Mouse (Mus musculus): Measurements from ENCODE around the gene Atg9a. TPM values are rescaled to one million over a fixed set of nuclear protein-coding genes. Genes with fewer than 3 reads are reported as not detected.

Gene Atg9a
- 71.9 and 76.6 TPM in 2 replicates for polyA plus RNA-seq (2012; rRNA removed)

GRCm38 (mm10) chr1:75191622-75192402 is at the start of gene Atg9a, which contains the start of gene Ankzf1:
Gene Atg9a, minus strand, starts transcription at chr1:75192196.
Gene Ankzf1, plus strand, starts transcription at chr1:75192151.

DNA sequence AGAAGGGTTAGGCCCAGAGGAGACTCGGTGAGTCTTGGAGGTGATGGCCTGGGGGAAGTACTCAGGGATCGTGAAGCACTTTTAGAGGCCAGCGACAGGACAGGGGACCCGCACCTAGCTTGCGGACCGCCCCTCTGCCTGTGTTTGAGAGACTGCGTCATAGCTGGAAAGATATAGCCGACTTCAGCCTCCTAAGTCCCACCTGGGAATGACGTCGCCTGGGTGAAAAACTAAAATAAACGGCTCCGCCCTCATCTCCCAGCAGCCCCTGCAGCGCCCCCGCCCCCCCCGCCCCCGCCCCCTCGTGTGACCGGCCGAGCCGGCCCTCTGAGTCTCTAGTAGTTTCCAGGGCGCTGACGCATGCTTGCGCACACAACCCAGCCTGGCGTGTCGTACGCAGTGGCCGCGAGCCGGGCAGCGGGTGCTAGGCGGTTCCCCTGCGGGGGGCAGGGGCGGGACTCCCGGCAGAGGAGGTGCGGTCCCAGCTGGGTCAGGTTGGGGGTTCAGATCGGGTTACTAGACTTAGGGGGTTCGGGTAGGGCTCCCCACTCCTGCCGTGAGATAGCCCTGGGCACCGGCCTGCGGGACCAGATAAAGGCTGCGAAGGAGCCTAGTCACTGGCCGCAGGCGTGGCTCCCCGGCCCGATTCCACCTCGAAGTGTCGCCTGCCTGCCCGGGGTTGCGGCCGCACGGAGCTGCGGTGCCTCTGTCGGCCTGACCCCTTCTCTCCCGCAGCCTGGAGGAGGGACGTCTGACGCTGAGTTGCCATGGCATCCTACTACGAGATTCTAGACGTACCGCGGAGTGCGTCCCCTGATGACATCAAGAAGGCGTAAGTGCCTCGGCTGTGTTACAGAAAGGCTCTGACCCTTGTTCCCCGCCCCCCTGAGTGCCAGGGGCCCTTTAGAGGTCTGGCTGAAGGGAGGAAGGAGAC is 44.4 kb upstream of the Atg9a start, which contains the start of gene Dnajb2:
Gene Dnajb2, plus strand, starts transcription at position 290 of the 934 bp plus-strand sequence.

GRCm38 (mm10) chr1:75231664-75232152 is 39.7 kb upstream of the Atg9a start, which contains the start of gene A630095N17Rik:
Gene A630095N17Rik, minus strand, starts transcription at chr1:75232102.

GRCm38 (mm10) chr1:75219531-75219930 is 27.5 kb upstream of the Atg9a start, which contains the start of gene Tuba4a:
Gene Tuba4a, minus strand, starts transcription at chr1:75219865.

DNA sequence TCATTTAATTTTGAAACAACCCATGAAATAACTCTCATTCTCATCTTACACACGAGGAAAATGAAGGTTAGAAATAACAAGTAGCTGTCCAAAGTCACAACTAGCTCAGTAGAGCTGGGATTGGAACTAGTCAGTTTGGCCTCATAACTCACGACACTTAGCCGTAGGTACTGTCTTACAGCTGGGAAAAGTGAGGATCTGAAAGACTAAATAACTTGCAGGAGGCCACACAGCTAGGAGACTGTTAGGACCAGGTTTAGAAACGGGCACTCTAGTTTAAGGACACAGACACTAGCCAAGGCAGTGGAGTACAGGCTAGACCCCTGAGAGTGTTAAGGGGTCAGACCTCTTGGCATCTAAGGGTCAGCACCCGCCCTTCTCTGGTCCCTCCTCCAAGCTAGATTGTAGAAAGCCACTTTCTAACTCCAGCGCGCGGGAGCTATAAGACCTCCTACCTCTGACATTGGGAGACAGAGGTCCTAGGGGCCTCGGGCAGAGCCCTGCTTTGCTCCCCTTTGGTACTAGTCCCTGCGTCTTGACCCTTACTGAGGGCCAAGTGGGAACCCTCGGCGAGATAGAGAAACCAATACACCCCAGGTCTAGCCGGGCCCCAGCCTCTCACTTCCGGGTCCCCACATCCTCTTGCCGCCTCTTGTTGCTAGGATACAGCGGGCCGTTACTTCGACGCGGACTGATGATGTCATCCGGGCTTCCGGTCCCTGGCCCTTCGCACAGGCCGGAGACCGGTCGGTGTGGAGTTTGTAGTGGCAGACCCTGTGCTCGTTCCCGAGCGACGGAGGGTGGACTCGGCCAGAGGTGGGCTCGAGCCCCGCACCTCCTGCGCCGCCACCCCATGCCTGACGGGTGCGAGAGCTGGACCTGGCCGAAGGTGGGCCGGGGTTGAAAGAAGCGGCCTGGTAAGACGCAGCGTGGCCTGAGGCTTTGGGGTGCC is 18.4 kb upstream of the Atg9a start, which contains the start of the genes Glb1l and Stk16:
Gene Glb1l, minus strand, starts transcription at position 678 of the 952 bp plus-strand sequence.
Gene Stk16, plus strand, starts transcription at position 703 of the 952 bp plus-strand sequence.

DNA sequence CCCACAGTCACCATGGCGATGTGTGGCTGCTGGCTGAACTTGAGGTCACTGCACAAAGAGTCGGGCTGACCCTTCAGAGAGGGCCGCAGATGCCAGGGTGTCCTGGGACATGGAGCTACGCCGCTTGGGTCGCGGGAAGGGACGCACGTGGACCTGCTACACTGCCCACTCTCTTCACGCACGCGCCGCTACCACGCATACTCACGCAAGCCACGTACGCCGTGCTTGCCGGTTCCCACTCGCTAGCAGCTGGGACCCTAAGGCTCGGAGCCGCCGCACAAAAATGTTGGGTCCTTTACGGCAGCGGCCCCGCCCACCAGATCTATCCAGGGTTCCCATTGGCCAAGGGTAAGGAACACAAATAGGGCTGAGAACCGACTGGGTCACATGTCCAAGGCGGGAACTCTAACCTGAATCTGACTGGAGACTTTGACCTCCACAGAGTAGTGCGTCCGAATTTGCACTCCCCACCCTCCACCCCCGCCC is 11.8 kb downstream of the Atg9a start, which contains the start of gene Abcb6:
Gene Abcb6, minus strand, starts transcription at position 288 of the 486 bp plus-strand sequence.

GRCm38 (mm10) chr1:75168472-75169464 is 23.2 kb downstream of the Atg9a start, which contains the start of gene Zfand2b:
Gene Zfand2b, plus strand, starts transcription at chr1:75168646.

GRCm38 (mm10) chr1:75142301-75143261 is 49.4 kb downstream of the Atg9a start, which contains the start of the genes Cnppd1 and Retreg2:
Gene Cnppd1, minus strand, starts transcription at chr1:75142711.
Gene Retreg2, plus strand, starts transcription at chr1:75142778.

DNA sequence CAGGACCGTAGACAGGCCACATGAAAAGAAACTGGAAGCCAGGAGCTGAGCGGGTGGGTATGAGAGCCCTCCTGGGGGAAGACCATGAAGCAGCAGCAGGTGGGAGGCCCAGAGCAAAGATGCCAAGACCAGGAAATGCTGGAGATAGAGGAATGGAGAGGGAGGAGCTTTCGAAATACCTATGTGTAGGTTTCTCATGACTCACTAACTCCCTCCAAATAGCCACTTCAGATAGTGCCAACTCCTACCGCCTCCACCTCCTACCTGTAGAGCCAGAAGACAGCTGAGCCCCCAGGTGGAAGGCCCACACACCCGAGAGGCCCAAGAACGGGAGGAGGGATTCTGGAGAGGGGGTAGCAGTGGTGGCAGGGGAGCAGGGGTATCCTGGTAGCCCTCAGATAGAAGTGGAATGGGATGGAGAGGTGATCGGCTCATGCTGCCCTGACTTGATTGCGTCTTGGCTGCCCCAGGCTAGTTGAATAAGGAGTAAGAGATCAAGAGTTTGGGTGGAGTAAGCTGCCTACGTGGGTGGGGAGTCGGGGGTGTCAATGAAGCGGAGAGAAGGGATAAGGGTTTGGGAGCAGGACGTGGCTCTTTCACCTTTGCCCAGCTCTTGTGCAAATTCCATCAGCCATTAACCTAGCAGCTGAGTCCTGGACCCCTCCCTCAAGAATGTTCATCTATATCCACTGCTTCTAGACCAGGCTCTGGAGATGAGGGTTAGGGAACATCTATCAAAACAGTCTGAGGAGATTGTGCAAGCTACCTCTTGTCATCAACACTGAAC is 58.4 kb downstream of the Atg9a start, which contains the start of gene Slc23a3:
Gene Slc23a3, minus strand, starts transcription at position 470 of the 787 bp plus-strand sequence.

Other genes starting within 250 kb of the Atg9a start
- gene Ihh, start 240.5 kb downstream of the Atg9a start, polyA plus RNA-seq (2012; rRNA removed) = 154 and 177 TPM in 2 replicates
- gene Nhej1, start 67.0 kb downstream of the Atg9a start, polyA plus RNA-seq (2012; rRNA removed) = 2.1 and 3.5 TPM in 2 replicates
- gene Slc23a3, start 58.3 kb downstream of the Atg9a start, polyA plus RNA-seq (2012; rRNA removed) = 3.9 and 5.1 TPM in 2 replicates
- gene Cnppd1, start 49.5 kb downstream of the Atg9a start, polyA plus RNA-seq (2012; rRNA removed) = 64.3 and 75.8 TPM in 2 replicates
- 186 and 202 TPM in 2 replicates for gene Retreg2, start 49.4 kb downstream of the Atg9a start, polyA plus RNA-seq (2012; rRNA removed)
- 66.6 and 67.1 TPM in 2 replicates for gene Zfand2b, start 23.6 kb downstream of the Atg9a start, polyA plus RNA-seq (2012; rRNA removed)
- 30.3 and 33.2 TPM in 2 replicates for gene Abcb6, start 11.8 kb downstream of the Atg9a start, polyA plus RNA-seq (2012; rRNA removed)
- gene Ankzf1, start within 50 bp of the Atg9a start, polyA plus RNA-seq (2012; rRNA removed) = 19.0 and 20.5 TPM in 2 replicates
- 14.4 and 16.6 TPM in 2 replicates for gene Glb1l, start 18.6 kb upstream of the Atg9a start, polyA plus RNA-seq (2012; rRNA removed)
- 151 and 159 TPM in 2 replicates for gene Stk16, start 18.6 kb upstream of the Atg9a start, polyA plus RNA-seq (2012; rRNA removed)
- 13.2 and 18.2 TPM in 2 replicates for gene Tuba4a, start 27.7 kb upstream of the Atg9a start, polyA plus RNA-seq (2012; rRNA removed)
- not detected in 2 replicates for gene A630095N17Rik, start 39.9 kb upstream of the Atg9a start, polyA plus RNA-seq (2012; rRNA removed)
- 65.5 and 66.2 TPM in 2 replicates for gene Dnajb2, start 44.2 kb upstream of the Atg9a start, polyA plus RNA-seq (2012; rRNA removed)
- 4.9 and 5.2 TPM in 2 replicates for gene Ptprn, start 72.3 kb upstream of the Atg9a start, polyA plus RNA-seq (2012; rRNA removed)
- not detected in 2 replicates for gene Resp18, start 86.2 kb upstream of the Atg9a start, polyA plus RNA-seq (2012; rRNA removed)
- gene Dnpep, start 125.8 kb upstream of the Atg9a start, polyA plus RNA-seq (2012; rRNA removed) = 237 and 252 TPM in 2 replicates
- 181 and 202 TPM in 2 replicates for gene Des, start 168.1 kb upstream of the Atg9a start, polyA plus RNA-seq (2012; rRNA removed)
- gene Speg, start 183.1 kb upstream of the Atg9a start, polyA plus RNA-seq (2012; rRNA removed) = 97.8 and 125 TPM in 2 replicates
- gene Gmppa, start 243.7 kb upstream of the Atg9a start, polyA plus RNA-seq (2012; rRNA removed) = 156 and 167 TPM in 2 replicates

All from ovary, adult 2 months (tissue).